Mouse (Mus musculus): ENCODE measurements around the gene Tmprss5. TPM values are rescaled to one million over a fixed set of nuclear protein-coding genes. Genes with fewer than 3 reads are reported as not detected.

Gene Tmprss5
- polyA plus RNA-seq, 1 experiment from 2014 or later: 1.1 TPM

GRCm38 (mm10) chr9:49098871-49099270 lies 17.8 kb downstream of the Tmprss5 start:
- no peaks in the 10 kb centered on the region for H3K27me3 ChIP-seq (ENCODE audit: control insufficient read depth, insufficient read depth, low read length)
- ATAC-seq (ENCODE audit: low FRiP score): no peak
- 100% methylated on average over 3 of the region's 3 CpGs for WGBS
- H3K4me3 ChIP-seq (ENCODE audit: low read depth, low read length): no peak overlapping the region
- H3K9ac ChIP-seq (ENCODE audit: low read depth, low read length): no peak overlapping the region
- no peak overlapping the region for H3K4me2 ChIP-seq (replicated peaks; ENCODE audit: low read depth, low read length)
- no peaks in the 10 kb centered on the region for H3K9me3 ChIP-seq (ENCODE audit: control insufficient read depth, low read length)
- H3K4me1 ChIP-seq (replicated peaks; ENCODE audit: control insufficient read depth, insufficient read depth, low read length): no peaks in the 10 kb centered on the region
- no peaks in the 10 kb centered on the region for H3K36me3 ChIP-seq (ENCODE audit: control insufficient read depth, insufficient read depth, low read length)
- no peak overlapping the region for H3K27ac ChIP-seq (ENCODE audit: low read depth, low read length)
- DNase-seq (ENCODE audit: low spot score): no peak

GRCm38 (mm10) chr9:49102328-49102727 lies 21.3 kb downstream of the Tmprss5 start:
- no peaks in the 10 kb centered on the region for H3K27me3 ChIP-seq (ENCODE audit: control insufficient read depth, insufficient read depth, low read length)
- H3K36me3 ChIP-seq (ENCODE audit: control insufficient read depth, insufficient read depth, low read length): no peaks in the 10 kb centered on the region
- H3K9me3 ChIP-seq (ENCODE audit: control insufficient read depth, low read length): no peaks in the 10 kb centered on the region
- 22% methylated on average over 1 of the region's 1 CpGs for WGBS
- no peak overlapping the region for H3K9ac ChIP-seq (ENCODE audit: low read depth, low read length)
- no peak overlapping the region for H3K4me2 ChIP-seq (replicated peaks; ENCODE audit: low read depth, low read length)
- peak; percentile 58 for DNase-seq (ENCODE audit: low spot score)
- no peak overlapping the region for H3K27ac ChIP-seq (ENCODE audit: low read depth, low read length)
- H3K4me1 ChIP-seq (replicated peaks; ENCODE audit: control insufficient read depth, insufficient read depth, low read length): no peaks in the 10 kb centered on the region
- H3K4me3 ChIP-seq (ENCODE audit: low read depth, low read length): no peak overlapping the region
- peak; percentile 95 for ATAC-seq (ENCODE audit: low FRiP score)

- no peak overlapping the region for H3K27ac ChIP-seq (ENCODE audit: low read depth, low read length)
- H3K4me2 ChIP-seq (replicated peaks; ENCODE audit: low read depth, low read length): no peak overlapping the region
- H3K4me1 ChIP-seq (replicated peaks; ENCODE audit: control insufficient read depth, insufficient read depth, low read length): no peaks in the 10 kb centered on the region; the same call in 1 of the 2 replicates
- H3K36me3 ChIP-seq (ENCODE audit: control insufficient read depth, insufficient read depth, low read length): no peaks in the 10 kb centered on the region
- no peaks in the 10 kb centered on the region for H3K9me3 ChIP-seq (ENCODE audit: control insufficient read depth, low read length)
- no peak overlapping the region for H3K4me3 ChIP-seq (ENCODE audit: low read depth, low read length)
- no peak for ATAC-seq (ENCODE audit: low FRiP score)
- DNase-seq (ENCODE audit: low spot score): no peak
- H3K27me3 ChIP-seq (ENCODE audit: control insufficient read depth, insufficient read depth, low read length): no peaks in the 10 kb centered on the region
- no peak overlapping the region for H3K9ac ChIP-seq (ENCODE audit: low read depth, low read length)
- 25% methylated on average over 7 of the region's 7 CpGs for WGBS
Measured at GRCm38 (mm10) chr9:49109101-49109500, 28.0 kb downstream of the Tmprss5 start.

GRCm38 (mm10) chr9:49110476-49111220 lies 29.6 kb downstream of the Tmprss5 start:
- DNase-seq (ENCODE audit: low spot score) (no peak), ATAC-seq (ENCODE audit: low FRiP score) (no peak)
- no peaks in the 10 kb centered on the region for H3K9me3 ChIP-seq (ENCODE audit: control insufficient read depth, low read length)
- H3K36me3 ChIP-seq (ENCODE audit: control insufficient read depth, insufficient read depth, low read length): no peaks in the 10 kb centered on the region
- no peak overlapping the region for H3K9ac ChIP-seq (ENCODE audit: low read depth, low read length)
- no peak overlapping the region for H3K4me3 ChIP-seq (ENCODE audit: low read depth, low read length)
- H3K4me1 ChIP-seq (replicated peaks; ENCODE audit: control insufficient read depth, insufficient read depth, low read length): no peaks in the 10 kb centered on the region; the same call in 1 of the 2 replicates
- H3K27me3 ChIP-seq (ENCODE audit: control insufficient read depth, insufficient read depth, low read length): no peaks in the 10 kb centered on the region
- 32% methylated on average over 6 of the region's 6 CpGs for WGBS
- H3K4me2 ChIP-seq (replicated peaks; ENCODE audit: low read depth, low read length): no peak overlapping the region
- H3K27ac ChIP-seq (ENCODE audit: low read depth, low read length): no peak overlapping the region

- ATAC-seq (ENCODE audit: low FRiP score) (no peak), DNase-seq (ENCODE audit: low spot score) (no peak)
- H3K9ac ChIP-seq (ENCODE audit: low read depth, low read length): no peak overlapping the region
- no peak overlapping the region for H3K4me2 ChIP-seq (replicated peaks; ENCODE audit: low read depth, low read length)
- no peaks in the 10 kb centered on the region; the same call in 1 of the 2 replicates for H3K4me1 ChIP-seq (replicated peaks; ENCODE audit: control insufficient read depth, insufficient read depth, low read length)
- no peaks in the 10 kb centered on the region for H3K36me3 ChIP-seq (ENCODE audit: control insufficient read depth, insufficient read depth, low read length)
- H3K9me3 ChIP-seq (ENCODE audit: control insufficient read depth, low read length): no peaks in the 10 kb centered on the region
- no peak overlapping the region for H3K27ac ChIP-seq (ENCODE audit: low read depth, low read length)
- H3K4me3 ChIP-seq (ENCODE audit: low read depth, low read length): no peak overlapping the region
- 91% methylated on average over 5 of the region's 5 CpGs for whole genome bisulfite sequencing
- no peaks in the 10 kb centered on the region for H3K27me3 ChIP-seq (ENCODE audit: control insufficient read depth, insufficient read depth, low read length)
Measured at GRCm38 (mm10) chr9:49111296-49111695, 30.2 kb downstream of the Tmprss5 start.

GRCm38 (mm10) chr9:49118271-49118825 lies 37.3 kb downstream of the Tmprss5 start:
- Histone ChIP-seq H3K4me2 (replicated peaks; ENCODE audit: low read depth, low read length) (no peak overlapping the region), H3K9me3 (ENCODE audit: control insufficient read depth, low read length) (no peaks in the 10 kb centered on the region), H3K4me1 (replicated peaks; ENCODE audit: control insufficient read depth, insufficient read depth, low read length) (no peaks in the 10 kb centered on the region), H3K4me3 (ENCODE audit: low read depth, low read length) (no peak overlapping the region), H3K27ac (ENCODE audit: low read depth, low read length) (no peak overlapping the region), H3K27me3 (ENCODE audit: control insufficient read depth, insufficient read depth, low read length) (no peaks in the 10 kb centered on the region), H3K36me3 (ENCODE audit: control insufficient read depth, insufficient read depth, low read length) (no peaks in the 10 kb centered on the region), H3K9ac (ENCODE audit: low read depth, low read length) (no peak overlapping the region)
- 44% methylated on average over 3 of the region's 3 CpGs for WGBS
- no peak for ATAC-seq (ENCODE audit: low FRiP score)
- DNase-seq (ENCODE audit: low spot score): no peak

GRCm38 (mm10) chr9:49119759-49120158 lies 38.7 kb downstream of the Tmprss5 start:
- H3K9ac ChIP-seq (ENCODE audit: low read depth, low read length): no peak overlapping the region
- no peak overlapping the region for H3K4me2 ChIP-seq (replicated peaks; ENCODE audit: low read depth, low read length)
- no peaks in the 10 kb centered on the region for H3K27me3 ChIP-seq (ENCODE audit: control insufficient read depth, insufficient read depth, low read length)
- 89% methylated on average over 4 of the region's 4 CpGs for WGBS
- H3K4me3 ChIP-seq (ENCODE audit: low read depth, low read length): no peak overlapping the region
- no peak for DNase-seq (ENCODE audit: low spot score)
- H3K36me3 ChIP-seq (ENCODE audit: control insufficient read depth, insufficient read depth, low read length): no peaks in the 10 kb centered on the region
- no peak overlapping the region for H3K27ac ChIP-seq (ENCODE audit: low read depth, low read length)
- ATAC-seq (ENCODE audit: low FRiP score): no peak
- H3K4me1 ChIP-seq (replicated peaks; ENCODE audit: control insufficient read depth, insufficient read depth, low read length): no peaks in the 10 kb centered on the region
- H3K9me3 ChIP-seq (ENCODE audit: control insufficient read depth, low read length): no peaks in the 10 kb centered on the region

GRCm38 (mm10) chr9:49125706-49126105 lies 44.6 kb downstream of the Tmprss5 start:
- H3K27me3 ChIP-seq (ENCODE audit: control insufficient read depth, insufficient read depth, low read length): no peaks in the 10 kb centered on the region
- no peak overlapping the region for H3K4me3 ChIP-seq (ENCODE audit: low read depth, low read length)
- 81% methylated on average over 7 of the region's 7 CpGs for whole genome bisulfite sequencing
- no peak for ATAC-seq (ENCODE audit: low FRiP score)
- no peaks in the 10 kb centered on the region for H3K36me3 ChIP-seq (ENCODE audit: control insufficient read depth, insufficient read depth, low read length)
- H3K4me1 ChIP-seq (replicated peaks; ENCODE audit: control insufficient read depth, insufficient read depth, low read length): no peaks in the 10 kb centered on the region
- no peak for DNase-seq (ENCODE audit: low spot score)
- no peak overlapping the region for H3K4me2 ChIP-seq (replicated peaks; ENCODE audit: low read depth, low read length)
- H3K27ac ChIP-seq (ENCODE audit: low read depth, low read length): no peak overlapping the region
- H3K9me3 ChIP-seq (ENCODE audit: control insufficient read depth, low read length): no peaks in the 10 kb centered on the region
- H3K9ac ChIP-seq (ENCODE audit: low read depth, low read length): no peak overlapping the region

GRCm38 (mm10) chr9:49130514-49131010 lies 49.5 kb downstream of the Tmprss5 start:
- no peaks in the 10 kb centered on the region for H3K36me3 ChIP-seq (ENCODE audit: control insufficient read depth, insufficient read depth, low read length)
- no peak overlapping the region for H3K9ac ChIP-seq (ENCODE audit: low read depth, low read length)
- DNase-seq (ENCODE audit: low spot score) (no peak), ATAC-seq (ENCODE audit: low FRiP score) (no peak)
- no peaks in the 10 kb centered on the region for H3K9me3 ChIP-seq (ENCODE audit: control insufficient read depth, low read length)
- no peak overlapping the region for H3K27ac ChIP-seq (ENCODE audit: low read depth, low read length)
- no peak overlapping the region for H3K4me3 ChIP-seq (ENCODE audit: low read depth, low read length)
- H3K4me1 ChIP-seq (replicated peaks; ENCODE audit: control insufficient read depth, insufficient read depth, low read length): no peaks in the 10 kb centered on the region
- H3K4me2 ChIP-seq (replicated peaks; ENCODE audit: low read depth, low read length): no peak overlapping the region
- WGBS: 59% methylated on average over 5 of the region's 5 CpGs
- no peaks in the 10 kb centered on the region for H3K27me3 ChIP-seq (ENCODE audit: control insufficient read depth, insufficient read depth, low read length)

Data from hindbrain, embryonic 11.5 days (tissue).